15 mouse cellular contexts compared by ENCODE assay signal in genomic region chr9:108272691-108273090, GRCm38 (mm10). TPM values are rescaled to one million over a fixed set of nuclear protein-coding genes. Genes with fewer than 3 reads are reported as not detected.
DNase-seq lines count a peak whose midpoint lies in the region; ATAC-seq and TF ChIP-seq lines count a peak whose summit lies in the region.
"Had no signal": no experiment of that assay in that cellular context is flagged by ENCODE, and none has a peak within 500 bp of the region (broad histone marks: within the 10 kb centered on the region; RNA-seq: fewer than 3 reads in every experiment).

No protein-coding gene starts in this region.

- peak overlapping the region; percentile 35 for H3K27ac ChIP-seq in intestine, embryonic 16.5 days (ENCODE audit: low read length)
- H3K27ac ChIP-seq in intestine, embryonic 15.5 days: no peak overlapping the region
- peak overlapping the region; percentile 20; the same call in 1 of the 2 replicates for H3K27ac ChIP-seq in embryonic facial prominence, embryonic 10.5 days (replicated peaks)
- H3K27ac ChIP-seq in embryonic facial prominence, embryonic 12.5 days: 0 out of 2 replicates have a peak overlapping the region, but pooled peaks have one; percentile 23
- H3K27ac ChIP-seq: forebrain, embryonic 12.5 days; hindbrain, embryonic 10.5 days; neural tube, embryonic 13.5 days had no signal

- 47% methylated on average over 5 of the region's 5 CpGs for WGBS in intestine, embryonic 16.5 days
- WGBS in intestine, embryonic 15.5 days: 47% methylated on average over 5 of the region's 5 CpGs
- WGBS in embryonic facial prominence, embryonic 10.5 days: 66% methylated on average over 5 of the region's 5 CpGs
- 63% methylated on average over 5 of the region's 5 CpGs for WGBS in embryonic facial prominence, embryonic 12.5 days

- H3K79me2 ChIP-seq in myocyte (ENCODE audit: control insufficient read depth, insufficient read depth): no peaks in the 10 kb centered on the region

- H3K4me2 ChIP-seq in intestine, embryonic 16.5 days (ENCODE audit: low read depth, low read length): no peak overlapping the region
- H3K4me2 ChIP-seq in intestine, embryonic 15.5 days (replicated peaks): no peak overlapping the region
- H3K4me2 ChIP-seq in embryonic facial prominence, embryonic 12.5 days (replicated peaks): no peak overlapping the region
- no peak overlapping the region for H3K4me2 ChIP-seq in myocyte (ENCODE audit: low read depth)
- H3K4me2 ChIP-seq: forebrain, embryonic 12.5 days; neural tube, embryonic 13.5 days had no signal

- TF ChIP-seq POLR2A in myocyte (IDR thresholded peaks at IDR 0.05; ENCODE audit: insufficient read length, low read depth): no peak

- ATAC-seq in intestine, embryonic 16.5 days: no peak
- no peak for ATAC-seq in intestine, embryonic 15.5 days
- ATAC-seq in embryonic facial prominence, embryonic 12.5 days (ENCODE audit: insufficient number of reproducible peaks, insufficient read depth, low FRiP score, low TSS enrichment): no peak
- ATAC-seq: CD4-positive, CD25-positive, alpha-beta regulatory T cell, adult 4 months; liver, postnatal 0 days had no signal

- no peaks in the 10 kb centered on the region for H3K36me3 ChIP-seq in intestine, embryonic 16.5 days (ENCODE audit: control insufficient read depth, insufficient read depth, low read length)
- no peaks in the 10 kb centered on the region for H3K36me3 ChIP-seq in intestine, embryonic 15.5 days
- no peaks in the 10 kb centered on the region for H3K36me3 ChIP-seq in embryonic facial prominence, embryonic 10.5 days (replicated peaks)
- no peaks in the 10 kb centered on the region for H3K36me3 ChIP-seq in embryonic facial prominence, embryonic 12.5 days
- no peaks in the 10 kb centered on the region for H3K36me3 ChIP-seq in myocyte (ENCODE audit: control insufficient read depth, insufficient read depth)
- H3K36me3 ChIP-seq: forebrain, embryonic 12.5 days; hindbrain, embryonic 10.5 days; neural tube, embryonic 13.5 days had no signal

- H3K4me3 ChIP-seq in intestine, embryonic 16.5 days (ENCODE audit: low read length): no peak overlapping the region
- no peak overlapping the region for H3K4me3 ChIP-seq in intestine, embryonic 15.5 days (replicated peaks)
- no peak overlapping the region for H3K4me3 ChIP-seq in embryonic facial prominence, embryonic 10.5 days
- no peak overlapping the region for H3K4me3 ChIP-seq in embryonic facial prominence, embryonic 12.5 days
- H3K4me3 ChIP-seq in myocyte: no peak overlapping the region
- H3K4me3 ChIP-seq: forebrain, embryonic 12.5 days; hindbrain, embryonic 10.5 days; neural tube, embryonic 13.5 days had no signal

- H3K9me3 ChIP-seq in intestine, embryonic 16.5 days (ENCODE audit: control insufficient read depth, low read length): no peaks in the 10 kb centered on the region
- H3K9me3 ChIP-seq in intestine, embryonic 15.5 days: no peaks in the 10 kb centered on the region
- no peaks in the 10 kb centered on the region for H3K9me3 ChIP-seq in embryonic facial prominence, embryonic 10.5 days
- H3K9me3 ChIP-seq in embryonic facial prominence, embryonic 12.5 days: no peaks in the 10 kb centered on the region
- H3K9me3 ChIP-seq: forebrain, embryonic 12.5 days; hindbrain, embryonic 10.5 days; neural tube, embryonic 13.5 days had no signal

- H3K4me1 ChIP-seq in intestine, embryonic 16.5 days (ENCODE audit: control insufficient read depth, insufficient read depth, low read length): peaks cover 26% of the 10 kb centered on the region
- peaks cover 24% of the 10 kb centered on the region for H3K4me1 ChIP-seq in intestine, embryonic 15.5 days (replicated peaks)
- H3K4me1 ChIP-seq in embryonic facial prominence, embryonic 10.5 days: peaks cover 28% of the 10 kb centered on the region
- H3K4me1 ChIP-seq in embryonic facial prominence, embryonic 12.5 days: 0 out of 2 replicates have a peak, but pooled peaks cover 15% of the 10 kb centered on the region
- H3K4me1 ChIP-seq: forebrain, embryonic 12.5 days; neural tube, embryonic 13.5 days had no signal

- no peak overlapping the region for H3K9ac ChIP-seq in intestine, embryonic 16.5 days (ENCODE audit: low read depth, low read length)
- no peak overlapping the region for H3K9ac ChIP-seq in intestine, embryonic 15.5 days
- H3K9ac ChIP-seq in embryonic facial prominence, embryonic 12.5 days: no peak overlapping the region
- H3K9ac ChIP-seq: forebrain, embryonic 12.5 days; liver, postnatal 0 days; neural tube, embryonic 13.5 days had no signal

- H3ac ChIP-seq in myocyte (ENCODE audit: control insufficient read depth, insufficient read length): no peak overlapping the region

- DNase-seq in embryonic facial prominence, embryonic 10.5 days (ENCODE audit: low spot score): no peak
- DNase-seq in urinary bladder, adult 2 months (ENCODE audit: low spot score): no peak
- DNase-seq in T-cell, adult 2 months (ENCODE audit: low spot score): no peak
- DNase-seq: adrenal gland, adult 8-10 months; cerebellum, adult 18-20 months; embryo, embryonic 11 days; liver, postnatal 0 days had no signal

- H3K27me3 ChIP-seq in intestine, embryonic 16.5 days (replicated peaks; ENCODE audit: control insufficient read depth, insufficient read depth, low read length): no peaks in the 10 kb centered on the region
- no peaks in the 10 kb centered on the region for H3K27me3 ChIP-seq in intestine, embryonic 15.5 days (replicated peaks)
- H3K27me3 ChIP-seq in embryonic facial prominence, embryonic 10.5 days (replicated peaks; ENCODE audit: low read depth, poor library complexity, severe bottlenecking): no peaks in the 10 kb centered on the region
- no peaks in the 10 kb centered on the region for H3K27me3 ChIP-seq in embryonic facial prominence, embryonic 12.5 days
- no peaks in the 10 kb centered on the region for H3K27me3 ChIP-seq in myocyte (ENCODE audit: control insufficient read depth, insufficient read depth, insufficient read length)
- H3K27me3 ChIP-seq: neural tube, embryonic 13.5 days had no signal

TF ChIP-seq in myocyte, 11 proteins besides CTCF, POLR2A, EP300 and RAD21:
- no peak for TF ChIP-seq CEBPB (IDR thresholded peaks at IDR 0.05; ENCODE audit: insufficient read depth, poor library complexity, severe bottlenecking)
- peak in 1 of 3 experiments; percentile 56 for TF ChIP-seq MYOG (IDR thresholded peaks at IDR 0.05; ENCODE audit: control insufficient read depth in 1 of 3, insufficient read depth in 1 of 3, insufficient read length in 2 of 3, low read depth in 2 of 3)
- peak in 2 of 3 experiments; percentile 30 to 65 for TF ChIP-seq MYOD1 (IDR thresholded peaks at IDR 0.05; ENCODE audit: control insufficient read depth in 1 of 3, insufficient read length in 2 of 3, low read depth in 2 of 3)

RNA-seq across cellular contexts. Expression of gene Dag1, which starts 8.9 kb away (rescaled TPM):
- 67.9 and 76.8 TPM in 2 replicates for polyA plus RNA-seq in intestine, embryonic 16.5 days (2015; fragmentation: Nextera tagmentation; extraction: Ambion mirVana)
- polyA plus RNA-seq in intestine, embryonic 15.5 days (2015; fragmentation: Nextera tagmentation; extraction: Ambion mirVana): 72.9 and 75.1 TPM in 2 replicates
- 70.1 and 73.9 TPM in 2 replicates for polyA plus RNA-seq in embryonic facial prominence, embryonic 10.5 days (2016; fragmentation: Nextera tagmentation; extraction: Ambion mirVana)
- 52.4 and 53.7 TPM in 2 replicates for polyA plus RNA-seq in embryonic facial prominence, embryonic 12.5 days (2016; fragmentation: Nextera tagmentation; extraction: Ambion mirVana)
- polyA plus RNA-seq in myocyte (2012; fragmentation: generic; extraction: Trizol): 195 TPM
- 38.3 and 71.9 TPM in 2 replicates for polyA plus RNA-seq in urinary bladder, adult 2 months (2012; rRNA removed)

RNA-seq across cellular contexts. Expression of gene Nicn1, which starts 17.5 kb away (rescaled TPM):
- polyA plus RNA-seq in intestine, embryonic 16.5 days (2015; fragmentation: Nextera tagmentation; extraction: Ambion mirVana): 24.6 and 29.1 TPM in 2 replicates
- polyA plus RNA-seq in intestine, embryonic 15.5 days (2015; fragmentation: Nextera tagmentation; extraction: Ambion mirVana): 28.9 and 29.5 TPM in 2 replicates
- polyA plus RNA-seq in embryonic facial prominence, embryonic 10.5 days (2016; fragmentation: Nextera tagmentation; extraction: Ambion mirVana): 38.3 and 39.3 TPM in 2 replicates
- polyA plus RNA-seq in embryonic facial prominence, embryonic 12.5 days (2016; fragmentation: Nextera tagmentation; extraction: Ambion mirVana): 53.0 and 54.9 TPM in 2 replicates
- 37.9 TPM for polyA plus RNA-seq in myocyte (2012; fragmentation: generic; extraction: Trizol)
- 32.8 and 39.3 TPM in 2 replicates for polyA plus RNA-seq in urinary bladder, adult 2 months (2012; rRNA removed)

RNA-seq across cellular contexts. Expression of gene Amt, which starts 24.0 kb away (rescaled TPM):
- 15.5 TPM in 2 replicates for polyA plus RNA-seq in intestine, embryonic 16.5 days (2015; fragmentation: Nextera tagmentation; extraction: Ambion mirVana)
- 20.9 and 23.2 TPM in 2 replicates for polyA plus RNA-seq in intestine, embryonic 15.5 days (2015; fragmentation: Nextera tagmentation; extraction: Ambion mirVana)
- 35.9 and 40.8 TPM in 2 replicates for polyA plus RNA-seq in embryonic facial prominence, embryonic 10.5 days (2016; fragmentation: Nextera tagmentation; extraction: Ambion mirVana)
- 17.4 and 17.5 TPM in 2 replicates for polyA plus RNA-seq in embryonic facial prominence, embryonic 12.5 days (2016; fragmentation: Nextera tagmentation; extraction: Ambion mirVana)
- polyA plus RNA-seq in myocyte (2012; fragmentation: generic; extraction: Trizol): 2.1 TPM
- polyA plus RNA-seq in urinary bladder, adult 2 months (2012; rRNA removed): 34.0 and 35.5 TPM in 2 replicates

RNA-seq across cellular contexts. Expression of gene Rhoa, which starts 33.2 kb away (rescaled TPM):
- polyA plus RNA-seq in intestine, embryonic 16.5 days (2015; fragmentation: Nextera tagmentation; extraction: Ambion mirVana): 425 and 427 TPM in 2 replicates
- 422 and 453 TPM in 2 replicates for polyA plus RNA-seq in intestine, embryonic 15.5 days (2015; fragmentation: Nextera tagmentation; extraction: Ambion mirVana)
- polyA plus RNA-seq in embryonic facial prominence, embryonic 10.5 days (2016; fragmentation: Nextera tagmentation; extraction: Ambion mirVana): 240 and 243 TPM in 2 replicates
- 380 and 391 TPM in 2 replicates for polyA plus RNA-seq in embryonic facial prominence, embryonic 12.5 days (2016; fragmentation: Nextera tagmentation; extraction: Ambion mirVana)
- polyA plus RNA-seq in myocyte (2012; fragmentation: generic; extraction: Trizol): 306 TPM
- polyA plus RNA-seq in urinary bladder, adult 2 months (2012; rRNA removed): 304 and 339 TPM in 2 replicates

RNA-seq across cellular contexts. Expression of gene Tcta, which starts 33.3 kb away (rescaled TPM):
- polyA plus RNA-seq in intestine, embryonic 16.5 days (2015; fragmentation: Nextera tagmentation; extraction: Ambion mirVana): 40.9 and 45.1 TPM in 2 replicates
- 34.1 and 37.1 TPM in 2 replicates for polyA plus RNA-seq in intestine, embryonic 15.5 days (2015; fragmentation: Nextera tagmentation; extraction: Ambion mirVana)
- 14.4 and 14.7 TPM in 2 replicates for polyA plus RNA-seq in embryonic facial prominence, embryonic 10.5 days (2016; fragmentation: Nextera tagmentation; extraction: Ambion mirVana)
- 28.1 and 28.7 TPM in 2 replicates for polyA plus RNA-seq in embryonic facial prominence, embryonic 12.5 days (2016; fragmentation: Nextera tagmentation; extraction: Ambion mirVana)
- polyA plus RNA-seq in myocyte (2012; fragmentation: generic; extraction: Trizol): 29.8 TPM
- 80.0 and 107 TPM in 2 replicates for polyA plus RNA-seq in urinary bladder, adult 2 months (2012; rRNA removed)
